Mouse (Mus musculus) brain, embryonic 18.5 days (tissue): Measurements from ENCODE around the gene BC051019.
A peak's percentile ranks its signal among the peaks of the same experiment; 100 is the strongest.

Experiments used
- DNase-seq: peaks from one replicate; pipeline ENCODE4 v3.0.0-alpha.2; 2012; ENCODE audit warnings: low read depth, low spot score

The BC051019 gene

GRCm38 (mm10) chr7:109723697-109724096, at the start of gene BC051019:
Gene BC051019 (minus strand): TSS chr7:109723850.
- no peak for DNase-seq

GRCm38 (mm10) chr7:109772251-109772650, 48.6 kb upstream of the BC051019 start:
- no peak for DNase-seq

- no peak for DNase-seq
Measured at GRCm38 (mm10) chr7:109768699-109769383, 45.2 kb upstream of the BC051019 start.

- no peak for DNase-seq
Measured at GRCm38 (mm10) chr7:109767575-109768350, 44.1 kb upstream of the BC051019 start.

GRCm38 (mm10) chr7:109764009-109764408, 40.4 kb upstream of the BC051019 start:
- DNase-seq: no peak

GRCm38 (mm10) chr7:109756291-109756690, 32.6 kb upstream of the BC051019 start:
- no peak for DNase-seq

GRCm38 (mm10) chr7:109754034-109754433, 30.4 kb upstream of the BC051019 start:
- DNase-seq: no peak

- peak; percentile 43 for DNase-seq
Measured at GRCm38 (mm10) chr7:109752008-109752925, 28.6 kb upstream of the BC051019 start, which contains the start of gene Tmem9b. Gene Tmem9b (minus strand): TSS chr7:109752875.

- DNase-seq: no peak
Measured at GRCm38 (mm10) chr7:109751427-109752007, 27.9 kb upstream of the BC051019 start.

GRCm38 (mm10) chr7:109747747-109748146, 24.1 kb upstream of the BC051019 start:
- no peak for DNase-seq

- no peak for DNase-seq
Measured at GRCm38 (mm10) chr7:109741703-109742102, 18.1 kb upstream of the BC051019 start.

GRCm38 (mm10) chr7:109741060-109741459, 17.4 kb upstream of the BC051019 start:
- DNase-seq: no peak

- DNase-seq: no peak
Measured at GRCm38 (mm10) chr7:109739822-109740370, 16.2 kb upstream of the BC051019 start.

GRCm38 (mm10) chr7:109734806-109735205, 11.2 kb upstream of the BC051019 start:
- DNase-seq: no peak

- DNase-seq: no peak
Measured at GRCm38 (mm10) chr7:109731626-109732025, 8.0 kb upstream of the BC051019 start, which contains the start of gene Ascl3. Gene Ascl3 (minus strand): TSS chr7:109731726.

- DNase-seq: no peak
Measured at GRCm38 (mm10) chr7:109723114-109723513, 536 bp downstream of the BC051019 start.

GRCm38 (mm10) chr7:109722618-109723017, 1.0 kb downstream of the BC051019 start:
- no peak for DNase-seq

GRCm38 (mm10) chr7:109719286-109719685, 4.4 kb downstream of the BC051019 start:
- no peak for DNase-seq

- no peak for DNase-seq
Measured at GRCm38 (mm10) chr7:109713434-109713982, 10.1 kb downstream of the BC051019 start.

GRCm38 (mm10) chr7:109712198-109712597, 11.5 kb downstream of the BC051019 start:
- no peak for DNase-seq

- no peak for DNase-seq
Measured at GRCm38 (mm10) chr7:109710069-109710468, 13.6 kb downstream of the BC051019 start.
